Mouse (Mus musculus): ENCODE measurements around the gene Arpc5. TPM values are rescaled to one million over a fixed set of nuclear protein-coding genes. Genes with fewer than 3 reads are reported as not detected.

Arpc5 gene
- polyA plus RNA-seq, 1 experiment: 180 TPM

DNA sequence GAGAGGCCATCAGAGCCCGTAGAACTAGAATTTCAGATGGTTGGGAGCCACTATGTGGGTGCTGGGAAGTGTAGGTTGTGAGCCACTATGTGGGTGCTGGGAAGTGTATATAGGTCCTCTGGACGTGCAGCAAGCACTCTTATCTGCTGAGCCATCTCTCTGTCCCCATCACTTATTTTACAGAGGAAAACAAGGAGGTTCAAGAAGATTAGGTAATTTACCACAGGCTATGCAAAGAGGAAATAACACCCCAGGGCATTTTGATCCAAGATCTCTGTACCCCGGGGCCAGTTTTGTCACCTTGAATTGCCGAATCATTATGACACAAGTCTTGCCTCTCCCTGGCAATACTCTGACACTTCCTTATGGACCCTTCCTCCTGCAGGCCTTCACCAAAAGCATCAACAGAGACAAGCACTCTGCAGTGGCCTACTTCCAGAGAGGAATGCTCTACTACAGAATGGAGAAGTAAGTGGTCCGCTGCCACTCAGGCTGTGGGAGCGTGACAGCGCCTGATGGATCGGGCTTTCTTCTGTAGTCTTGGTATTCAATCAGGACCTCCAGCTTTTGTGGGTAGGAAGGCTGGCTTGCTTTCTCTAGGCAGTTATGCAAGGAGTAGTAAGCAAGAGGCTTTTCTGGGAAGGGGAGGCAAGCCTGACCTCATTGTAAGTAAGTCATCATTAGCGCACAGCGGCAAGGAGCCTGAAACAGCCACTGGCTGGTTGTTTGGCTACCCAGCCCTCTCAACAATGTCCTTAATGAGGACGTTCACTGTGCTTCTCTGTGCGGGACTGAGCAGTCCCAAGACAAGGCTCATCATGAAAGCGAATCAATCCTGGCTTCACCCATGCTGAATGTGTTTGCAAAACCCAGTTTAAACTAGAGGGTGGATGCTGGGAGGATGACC is 44.4 kb downstream of the Arpc5 start:
- no peak for DNase-seq (ENCODE audit: low spot score)

DNA sequence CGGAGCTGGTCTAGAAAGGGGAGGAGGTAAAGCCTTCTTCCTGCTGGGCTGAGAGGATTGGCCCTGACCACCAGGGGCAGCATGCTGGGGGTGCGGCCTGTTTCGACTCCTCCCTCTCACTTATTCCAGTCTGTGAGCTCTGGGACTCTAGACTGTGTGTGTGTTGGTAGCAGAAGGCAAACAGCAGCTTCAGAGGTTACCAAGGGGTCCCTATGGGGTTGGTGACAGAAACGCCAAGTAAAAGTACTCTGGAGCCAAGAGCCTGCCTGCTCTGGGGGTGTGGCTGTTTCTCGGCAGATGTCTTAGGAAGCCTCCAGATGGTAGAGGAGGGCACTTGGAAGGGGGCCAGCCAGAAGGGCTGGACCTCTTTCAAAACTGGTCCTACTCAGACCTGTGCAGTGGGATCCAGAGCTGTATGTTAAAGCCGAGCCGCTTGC is 48.9 kb downstream of the Arpc5 start:
- no peak for DNase-seq (ENCODE audit: low spot score)

DNA sequence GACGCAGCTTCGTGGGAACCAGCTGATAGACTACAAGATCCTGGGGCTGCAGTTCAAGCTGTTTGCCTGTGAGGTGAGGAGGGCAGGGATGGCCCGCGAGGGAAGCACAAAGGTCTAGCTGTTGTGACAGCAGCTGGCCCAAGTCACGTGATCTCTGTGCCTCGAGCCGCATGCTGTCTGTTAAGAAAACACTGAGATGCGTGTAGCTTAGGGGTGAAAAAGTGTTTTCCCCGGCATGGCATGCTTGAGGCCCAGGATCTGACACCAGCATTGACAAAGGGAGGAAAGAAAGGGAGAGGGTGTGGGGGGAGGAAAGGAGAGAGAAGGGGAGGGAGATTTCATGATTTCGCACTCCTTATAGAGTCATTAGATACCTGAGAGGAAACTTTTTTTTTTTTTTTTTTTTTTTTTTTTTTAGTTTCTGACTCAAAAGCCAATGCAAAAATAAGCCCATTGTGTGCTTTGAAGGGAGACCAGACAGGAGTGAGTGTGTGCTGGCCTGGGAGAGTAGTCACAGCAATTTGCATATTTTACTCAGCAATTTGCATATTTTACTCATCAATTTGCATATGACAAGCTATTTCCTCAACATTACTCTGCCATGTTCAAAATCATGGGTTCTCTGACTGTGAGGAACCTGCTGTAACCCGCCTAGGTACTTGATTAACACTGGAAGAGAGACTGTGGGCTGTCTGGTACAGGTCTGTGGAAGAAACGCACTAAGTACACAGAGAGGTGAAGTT is 50.9 kb downstream of the Arpc5 start:
- DNase-seq (ENCODE audit: low spot score): no peak

DNA sequence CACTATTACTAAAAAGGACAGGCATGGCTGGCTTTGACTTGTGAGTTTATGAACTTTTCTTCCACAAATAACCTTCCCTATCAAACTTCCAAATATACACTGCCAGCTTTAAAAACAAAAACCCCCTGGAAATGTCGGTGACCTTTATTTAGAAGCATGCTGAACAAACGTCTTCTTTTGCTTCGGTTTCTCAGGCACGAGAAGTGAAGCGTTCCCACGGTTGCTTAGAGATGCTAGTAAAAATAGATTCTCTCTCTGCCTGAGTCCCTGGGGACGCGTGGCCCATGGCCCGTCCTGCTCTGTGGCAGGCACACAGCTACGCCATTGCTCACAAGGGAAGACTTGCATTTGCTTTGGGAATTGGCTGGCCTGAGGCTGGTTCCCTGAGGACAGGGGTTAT is 51.5 kb downstream of the Arpc5 start:
- DNase-seq (ENCODE audit: low spot score): no peak

DNA sequence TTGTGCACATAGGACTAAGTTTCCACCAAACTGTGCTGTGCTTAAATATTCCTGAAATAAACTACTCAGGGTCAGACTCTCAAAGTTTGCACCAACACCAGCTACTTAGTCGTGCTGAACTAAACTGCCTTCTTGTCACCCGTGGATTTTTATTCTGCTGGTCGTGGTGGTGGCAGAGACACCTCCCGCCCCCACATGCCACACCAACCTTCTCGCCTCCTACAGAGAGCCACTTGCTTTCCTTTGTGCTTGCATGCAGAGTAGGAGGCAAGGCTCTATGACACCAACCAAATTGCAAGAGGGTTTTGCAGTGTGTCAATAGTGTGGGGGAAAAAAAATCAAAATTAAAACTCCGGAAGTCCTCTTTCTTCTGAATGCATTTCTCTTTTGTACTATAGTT is 53.2 kb downstream of the Arpc5 start:
- no peak for DNase-seq (ENCODE audit: low spot score)

DNA sequence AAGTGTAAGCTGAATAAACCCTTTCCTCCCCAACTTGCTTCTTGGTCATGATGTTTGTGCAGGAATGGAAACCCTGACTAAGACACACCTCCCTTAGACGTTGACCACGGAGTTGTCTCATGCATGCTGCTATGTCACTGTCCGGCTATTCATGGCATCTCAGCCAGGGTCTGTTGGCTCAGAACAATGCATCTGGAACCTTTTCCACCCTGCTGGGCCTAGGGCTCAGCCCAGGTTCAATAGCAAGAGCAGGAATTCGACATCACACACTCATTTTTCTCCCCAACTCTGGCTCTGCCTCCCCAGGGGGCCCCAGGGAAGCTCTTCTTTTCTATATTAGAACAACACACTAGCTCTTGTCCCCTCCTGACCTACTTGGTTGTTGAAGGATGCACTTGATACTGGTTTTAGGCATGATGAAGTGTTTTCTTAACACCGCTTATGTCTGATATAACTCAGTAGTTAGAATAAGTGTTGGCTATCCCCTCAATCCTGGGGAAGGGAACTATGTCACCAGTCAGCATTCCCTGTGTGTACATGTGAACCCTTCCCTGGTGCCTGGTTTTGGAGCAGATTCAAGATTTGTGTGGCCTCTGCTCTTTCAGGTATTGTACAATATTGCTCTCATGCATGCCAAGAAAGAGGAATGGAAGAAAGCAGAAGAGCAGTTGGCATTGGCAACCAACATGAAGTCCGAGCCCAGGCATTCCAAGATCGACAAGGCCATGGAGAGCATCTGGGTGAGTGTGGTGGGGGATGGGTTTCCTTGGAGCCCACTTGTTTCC is 54.8 kb downstream of the Arpc5 start:
- DNase-seq (ENCODE audit: low spot score): no peak

DNA sequence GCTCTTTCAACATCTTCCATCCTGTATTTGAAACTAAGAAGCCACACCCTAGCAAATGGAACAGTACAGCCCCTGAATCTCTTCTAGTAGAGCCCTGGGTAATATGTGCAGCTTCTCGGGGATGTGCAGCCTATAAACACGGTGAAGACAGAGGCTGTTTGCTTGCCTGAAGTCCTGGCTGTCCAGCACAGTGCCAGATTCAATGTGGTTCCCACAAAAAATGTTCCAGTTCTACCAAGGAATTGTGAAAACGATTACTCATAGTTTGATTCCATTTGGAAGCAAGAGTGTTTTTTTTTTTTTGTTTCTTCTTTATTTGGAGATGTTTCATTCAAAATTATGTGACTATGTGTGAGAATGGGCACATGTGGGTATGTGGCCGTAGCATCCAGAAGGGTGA is 55.4 kb downstream of the Arpc5 start:
- no peak for DNase-seq (ENCODE audit: low spot score)

DNA sequence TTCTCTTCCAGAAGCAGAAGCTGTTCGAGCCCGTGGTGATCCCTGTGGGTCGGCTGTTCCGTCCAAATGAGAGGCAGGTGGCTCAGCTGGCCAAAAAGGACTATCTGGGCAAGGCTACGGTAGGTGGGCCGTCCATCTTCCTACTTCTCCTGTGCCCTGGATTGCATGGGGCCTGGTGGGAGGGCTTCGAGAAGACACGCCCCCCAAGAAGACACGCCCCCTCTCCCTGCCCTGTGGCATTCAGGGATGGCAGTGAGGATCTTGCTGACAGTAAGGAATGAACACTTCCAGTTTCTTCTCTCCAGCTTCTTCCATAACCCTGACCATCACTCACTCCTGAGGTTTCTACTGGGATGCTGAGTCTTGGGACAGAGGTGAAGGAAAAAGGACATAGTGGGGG is 57.9 kb downstream of the Arpc5 start:
- DNase-seq (ENCODE audit: low spot score): no peak

Other genes with a start within 250 kb of the Arpc5 start
- gene Apobec4, start 16.0 kb upstream of the Arpc5 start, polyA plus RNA-seq (2012; rRNA removed): not detected in 2 replicates
- 29.6 and 31.0 TPM in 2 replicates for gene Rgl1, start 191 bp upstream of the Arpc5 start, polyA plus RNA-seq (2012; rRNA removed)
- 7.0 and 8.7 TPM in 2 replicates for gene Ncf2, start 33.7 kb downstream of the Arpc5 start, polyA plus RNA-seq (2012; rRNA removed)
- gene Smg7, start 136.1 kb downstream of the Arpc5 start, polyA plus RNA-seq (2012; rRNA removed): 24.3 and 27.9 TPM in 2 replicates
- 2.2 and 2.5 TPM in 2 replicates for gene Nmnat2, start 188.5 kb downstream of the Arpc5 start, polyA plus RNA-seq (2012; rRNA removed)

Measured in urinary bladder, adult 2 months (tissue).